Mouse (Mus musculus) E14TG2a.4 (cell line): ENCODE data around the gene Wnt11.

Experiments
- CTCF ChIP-seq: conservative IDR thresholded peaks from 2 replicates; pipeline ENCODE4 v1.5.1; 2014; ENCODE audit warnings: low read length
- NANOG ChIP-seq: IDR thresholded peaks from 2 replicates; pipeline ENCODE4 v1.6.1; 2014; ENCODE audit warnings: borderline replicate concordance, low read length, mixed read lengths
- POU5F1 ChIP-seq: IDR thresholded peaks from 2 replicates; pipeline ENCODE4 v1.6.1; 2014; ENCODE audit warnings: low read length, borderline replicate concordance

- TF ChIP-seq CTCF (no peak), POU5F1 (no peak), NANOG (no peak)
Observed at GRCm38 (mm10) chr7:98857094-98857493, 22.2 kb downstream of the Wnt11 start.
